Mouse (Mus musculus) kidney, adult 18-20 months (tissue): Measurements from ENCODE around the gene Nfkb1.

Experiments
- DNase-seq: peaks from one replicate; pipeline ENCODE4 v3.0.0; 2021

Gene Nfkb1

GRCm38 (mm10) chr3:135629830-135630355 lies 61.5 kb downstream of the Nfkb1 start:
- DNase-seq: no peak

GRCm38 (mm10) chr3:135628706-135629169 lies 62.6 kb downstream of the Nfkb1 start:
- DNase-seq: peak; percentile 25

DNA sequence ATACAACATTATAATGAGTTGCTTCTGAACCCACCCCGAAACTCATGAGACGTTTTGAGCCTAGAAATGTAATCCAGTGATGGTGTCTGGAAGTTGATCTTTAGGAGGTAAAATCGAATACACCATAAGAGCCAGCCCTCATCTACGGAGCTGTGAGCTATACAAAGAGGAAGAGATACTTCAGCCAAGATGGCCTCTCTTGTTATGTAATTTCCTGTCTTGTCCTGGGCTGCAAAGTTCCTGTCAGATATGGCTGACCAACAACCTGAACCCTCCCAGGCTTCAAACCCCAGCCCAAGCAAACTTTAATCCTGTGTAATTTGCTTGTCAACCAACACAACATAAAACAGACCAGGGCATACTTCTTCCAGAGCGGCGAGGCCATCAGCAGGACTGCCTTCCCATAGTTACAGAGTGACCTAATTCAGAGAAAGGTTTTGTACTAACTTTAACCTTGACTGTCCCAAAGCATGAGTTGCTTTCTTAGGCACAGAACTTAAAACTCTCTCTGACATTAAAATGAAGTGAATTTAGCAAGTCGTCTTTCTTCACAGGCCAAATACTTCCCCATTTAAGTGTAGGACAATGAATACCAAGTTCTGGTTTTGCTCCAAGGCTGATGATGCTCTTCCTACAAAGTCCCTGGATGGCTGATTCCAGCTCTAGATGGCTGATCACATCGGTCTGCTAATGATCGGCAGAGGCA lies 63.2 kb downstream of the Nfkb1 start:
- no peak for DNase-seq

GRCm38 (mm10) chr3:135625290-135625689 lies 66.1 kb downstream of the Nfkb1 start:
- DNase-seq: no peak

DNA sequence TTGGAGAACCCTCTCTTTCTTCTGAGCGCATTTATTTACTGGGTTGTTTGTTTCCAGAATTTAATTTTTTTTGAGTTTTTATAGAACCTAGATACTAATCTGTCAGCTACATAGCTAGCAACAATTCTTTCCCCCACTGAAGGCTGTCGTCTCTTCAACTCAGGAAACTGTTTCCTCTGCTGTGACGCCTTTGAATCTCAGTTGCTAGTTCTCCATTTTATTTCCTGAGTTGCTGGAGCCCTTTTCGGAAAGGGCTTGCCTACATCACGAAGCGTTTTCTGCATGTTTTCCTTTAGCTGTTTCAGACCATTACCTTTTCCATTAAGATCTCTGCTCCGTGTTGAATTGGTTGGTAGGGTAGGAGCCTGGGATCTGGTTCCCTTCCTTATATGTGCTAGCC lies 74.6 kb downstream of the Nfkb1 start:
- no peak for DNase-seq

- DNase-seq: no peak
Measured at GRCm38 (mm10) chr3:135614376-135614775, 77.0 kb downstream of the Nfkb1 start.

GRCm38 (mm10) chr3:135610221-135610620 lies 81.1 kb downstream of the Nfkb1 start:
- DNase-seq: no peak

DNA sequence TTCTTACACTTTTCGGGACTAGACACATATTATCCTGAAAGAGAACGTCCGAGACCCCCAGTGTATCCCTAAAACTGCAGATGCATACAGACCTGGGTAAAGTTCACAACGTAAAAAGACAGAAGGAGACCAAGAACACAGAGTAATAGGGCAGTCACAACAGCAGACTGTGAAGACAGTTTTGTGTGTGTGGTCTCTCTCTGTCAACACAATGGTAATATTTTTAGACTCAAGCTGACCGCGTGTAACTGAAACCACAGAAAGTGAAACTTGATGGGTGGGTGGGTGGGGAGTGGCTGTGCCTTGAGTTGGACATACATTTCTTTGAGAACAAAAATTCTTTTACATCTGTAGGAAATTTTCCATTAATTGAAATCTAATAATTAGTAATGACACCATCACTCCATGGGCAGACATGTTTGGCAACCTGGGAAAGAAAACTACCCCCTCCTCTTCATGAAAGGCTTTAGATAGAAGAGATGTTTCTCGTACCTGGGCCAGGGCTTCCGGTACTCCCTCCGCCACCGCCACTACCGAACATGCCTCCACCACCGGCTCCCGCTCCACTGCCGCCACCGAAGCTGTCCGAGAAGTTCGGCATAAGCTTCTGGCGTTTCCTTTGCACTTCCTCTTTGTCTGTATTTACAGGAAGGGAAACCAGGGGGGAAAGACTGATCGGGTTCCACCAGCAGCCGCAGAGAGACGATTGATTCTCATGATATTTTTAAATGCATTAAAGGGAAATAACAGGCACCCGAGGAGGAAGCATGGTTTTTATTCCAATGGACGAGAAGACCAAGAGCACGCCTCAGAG lies 83.5 kb downstream of the Nfkb1 start:
- no peak for DNase-seq

DNA sequence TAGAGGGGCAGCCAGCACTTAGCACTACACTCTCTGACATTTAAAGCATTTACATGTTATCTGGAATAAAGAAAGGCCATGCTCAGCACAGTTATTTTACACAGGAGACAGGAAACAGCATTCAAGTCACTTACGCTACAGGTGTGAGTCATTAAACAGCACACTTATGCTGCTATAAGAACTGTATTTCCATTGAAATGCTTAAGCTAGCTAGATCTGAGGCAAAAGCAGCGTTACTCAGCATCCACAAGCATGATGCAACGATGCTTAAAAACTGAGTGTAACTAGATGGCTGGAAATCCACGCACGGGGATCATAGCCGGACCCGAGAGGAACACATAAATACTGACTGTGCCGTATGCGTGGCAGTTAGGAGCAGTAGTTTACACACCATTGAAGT lies 84.3 kb downstream of the Nfkb1 start:
- DNase-seq: no peak

DNA sequence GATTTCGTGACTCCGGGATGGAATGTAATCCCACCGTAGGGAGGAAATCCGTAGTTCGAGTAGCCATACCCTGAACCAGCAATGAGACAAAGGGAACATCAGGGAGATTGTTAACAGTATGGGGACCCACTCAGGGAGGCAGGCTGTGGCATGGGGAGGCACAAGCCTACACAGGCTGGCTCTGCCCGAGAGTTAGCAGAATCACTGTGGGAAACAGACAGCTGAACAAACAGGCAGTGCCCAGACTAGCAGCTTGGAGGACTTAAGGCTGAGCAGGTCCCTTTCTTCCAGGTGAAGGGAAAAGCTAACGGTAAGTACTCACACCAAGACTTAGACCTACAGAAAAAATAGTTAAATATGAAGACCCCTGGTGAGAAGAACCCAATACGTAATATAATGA lies 84.8 kb downstream of the Nfkb1 start:
- no peak for DNase-seq

- DNase-seq: no peak
Measured at GRCm38 (mm10) chr3:135605474-135605873, 85.9 kb downstream of the Nfkb1 start.

DNA sequence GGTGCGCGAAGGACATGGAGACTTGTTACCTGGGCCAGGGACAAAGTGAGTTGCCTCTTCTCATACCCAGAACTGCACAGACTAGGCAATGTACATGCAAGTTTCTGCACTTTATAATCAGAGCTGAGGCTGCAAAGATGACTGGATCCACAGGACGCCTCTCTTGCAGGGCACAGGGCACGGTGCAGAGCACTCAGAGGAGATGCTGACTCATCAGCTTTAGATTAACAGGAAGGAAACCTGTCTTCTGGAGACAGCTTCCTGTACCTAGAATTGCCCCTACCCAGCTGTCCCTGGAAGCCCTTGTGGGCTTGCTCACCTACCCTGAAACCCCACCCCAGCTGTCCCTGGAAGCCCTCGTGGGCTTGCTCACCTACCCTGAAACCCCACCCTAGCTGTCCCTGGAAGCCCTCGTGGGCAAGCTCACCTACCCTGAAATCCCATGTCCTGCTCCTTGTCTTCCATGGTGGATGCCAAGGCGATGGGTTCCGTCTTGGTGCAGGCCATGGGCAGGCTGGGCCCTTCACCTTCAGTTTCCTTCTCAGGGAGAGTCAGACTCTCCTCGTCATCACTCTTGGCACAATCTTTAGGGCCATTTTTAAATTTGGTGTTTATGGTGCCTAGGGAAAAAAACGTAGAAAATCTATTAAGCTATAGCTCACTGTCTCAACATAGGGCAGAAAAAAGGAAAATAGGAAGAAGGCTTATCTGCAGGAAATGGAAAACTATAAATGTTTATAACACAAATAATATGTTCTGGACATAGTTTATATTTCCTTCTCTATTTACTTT lies 86.5 kb downstream of the Nfkb1 start:
- no peak for DNase-seq

GRCm38 (mm10) chr3:135602731-135603130 lies 88.6 kb downstream of the Nfkb1 start:
- DNase-seq: no peak

DNA sequence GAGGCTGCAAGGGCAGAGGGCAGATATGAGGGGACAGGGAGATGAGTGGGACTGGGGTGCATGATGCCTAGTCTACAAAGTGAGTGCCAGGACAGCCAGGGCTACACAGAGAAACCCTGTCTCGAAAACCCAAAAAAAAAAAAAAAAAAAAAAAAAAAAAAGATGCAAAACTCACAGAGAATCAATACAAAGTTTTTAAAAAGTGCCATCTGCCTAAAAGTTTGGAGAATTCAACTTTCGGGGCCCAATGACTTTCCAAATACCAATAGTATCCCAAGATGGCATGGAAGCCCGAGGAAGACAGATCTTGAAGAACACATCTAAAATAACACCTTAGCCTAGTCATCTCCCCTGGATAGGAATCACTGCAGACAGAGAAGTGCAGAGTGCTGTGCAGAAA lies 93.0 kb downstream of the Nfkb1 start:
- DNase-seq: no peak

DNA sequence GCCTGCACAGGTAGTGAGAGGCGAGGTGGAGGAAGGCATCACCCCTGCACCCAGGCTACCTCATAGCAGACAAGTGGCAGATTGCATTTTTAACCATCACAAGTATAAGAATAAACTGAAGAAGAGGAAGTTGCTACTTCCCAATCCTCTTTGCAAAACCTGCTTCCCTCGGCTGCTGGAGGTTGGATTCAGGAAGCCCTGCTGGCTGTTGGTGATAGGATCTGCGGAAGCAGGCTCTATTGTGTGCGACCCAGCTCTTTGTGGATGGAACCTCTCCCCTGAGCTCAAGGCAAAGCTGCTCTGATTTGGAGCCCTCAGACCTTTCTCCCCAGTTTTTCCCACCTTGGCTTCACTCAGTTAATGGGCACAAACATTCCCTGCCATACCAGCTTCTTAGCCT lies 94.3 kb downstream of the Nfkb1 start:
- DNase-seq: no peak

- no peak for DNase-seq
Measured at GRCm38 (mm10) chr3:135594238-135594917, 97.0 kb downstream of the Nfkb1 start.

GRCm38 (mm10) chr3:135592011-135592410 lies 99.3 kb downstream of the Nfkb1 start:
- no peak for DNase-seq

- no peak for DNase-seq
Measured at GRCm38 (mm10) chr3:135591376-135591775, 100.0 kb downstream of the Nfkb1 start.

DNA sequence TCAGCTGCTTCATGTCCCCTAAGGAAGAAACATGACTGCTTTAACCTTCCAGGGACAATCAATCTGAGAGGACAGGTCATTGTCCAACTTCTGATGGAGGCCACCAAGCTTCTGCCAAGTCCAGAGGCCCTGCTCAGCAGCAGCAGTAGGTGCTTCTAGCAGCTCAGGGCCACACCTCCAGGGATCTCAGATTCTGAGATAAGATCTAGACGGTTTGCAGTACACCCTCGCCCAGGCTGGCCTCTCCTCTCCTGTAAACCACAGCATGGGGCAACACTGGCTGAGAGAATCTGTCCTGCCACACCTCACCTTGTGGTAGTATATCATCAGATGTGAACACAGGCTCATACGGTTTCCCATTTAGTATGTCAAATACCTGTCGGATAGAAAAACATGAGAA lies 100.9 kb downstream of the Nfkb1 start:
- no peak for DNase-seq

DNA sequence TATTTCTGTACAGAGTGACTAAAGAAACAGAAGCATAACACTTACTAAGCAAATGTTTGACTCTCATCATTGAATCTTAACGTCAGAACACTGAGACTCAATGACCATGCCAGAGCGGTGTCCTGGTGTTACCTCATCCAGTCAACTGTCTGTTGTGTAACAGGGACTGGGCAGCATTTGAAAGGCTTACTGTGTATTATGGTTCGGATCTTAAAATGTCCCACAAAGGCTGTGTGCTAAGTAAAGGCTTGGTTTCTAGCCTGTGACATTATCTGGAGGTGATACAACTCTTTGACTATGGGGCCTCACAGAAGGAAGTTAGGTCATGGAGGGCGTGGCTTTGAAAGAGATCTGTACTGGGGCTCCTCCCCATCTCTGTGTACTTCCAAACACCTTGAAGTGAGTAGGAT lies 104.9 kb downstream of the Nfkb1 start:
- DNase-seq: no peak

DNA sequence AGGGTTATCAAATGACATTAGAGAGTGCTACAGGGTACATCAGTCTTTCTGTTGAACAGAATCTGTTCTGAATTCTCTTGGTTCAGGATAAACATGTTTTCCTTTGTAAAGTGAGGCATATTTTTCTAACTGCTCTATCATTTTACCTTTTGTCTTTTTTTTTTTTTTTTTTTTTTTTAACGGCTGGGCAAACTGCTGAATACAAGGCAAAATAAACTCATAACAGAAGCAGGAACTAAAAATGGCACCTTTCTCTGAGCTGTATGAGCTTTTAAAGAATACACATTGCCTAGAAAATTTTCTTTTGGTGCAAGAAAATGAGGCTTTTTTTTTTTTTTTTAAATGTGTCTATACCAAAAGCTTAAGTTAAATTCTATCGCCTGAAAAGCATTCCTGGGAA lies 105.3 kb downstream of the Nfkb1 start:
- DNase-seq: no peak

DNA sequence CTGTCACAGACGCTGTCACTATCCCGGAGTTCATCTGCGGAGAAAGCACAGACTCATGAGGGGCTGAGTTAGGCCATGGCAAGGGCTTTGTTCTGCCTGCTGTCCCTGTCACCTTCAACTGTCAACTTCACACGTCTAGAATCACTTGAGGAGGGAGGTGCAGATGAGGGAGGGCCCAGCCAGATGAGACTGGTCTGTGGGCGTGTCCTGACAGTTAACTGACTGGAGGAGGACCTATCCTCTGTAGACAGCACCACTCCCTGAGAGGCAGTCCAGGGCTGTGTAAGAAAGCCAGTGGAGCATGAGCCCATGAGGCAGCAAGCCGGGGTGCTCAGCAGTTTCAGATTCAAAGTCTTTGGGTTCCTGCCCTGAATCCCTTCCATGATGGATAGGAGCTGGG lies 105.9 kb downstream of the Nfkb1 start:
- no peak for DNase-seq

- peak; percentile 46 for DNase-seq
Measured at GRCm38 (mm10) chr3:135582246-135582645, 109.1 kb downstream of the Nfkb1 start.
